Mouse (Mus musculus) embryonic facial prominence, embryonic 12.5 days (tissue): Measurements from ENCODE around the gene Ift88. TPM values are rescaled to one million over a fixed set of nuclear protein-coding genes. Genes with fewer than 3 reads are reported as not detected.
"Not testable (repeated sequence)": the region's sequence is repeated elsewhere in the genome, so short reads cannot be mapped to it uniquely, and the experiment has no call there.

Experiments
- ATAC-seq: fragments of 200-750 bp; cut with Nextera tagmentation; 2 replicates; pipeline ENCODE4 v1.8.0; 2017; ENCODE audit not compliant: insufficient number of reproducible peaks, insufficient read depth, low FRiP score, low TSS enrichment
- H3K27ac ChIP-seq: fragments of 300-500 bp; sonication (generic); 2 replicates; pipeline ENCODE4 v1.5.1; 2016; ENCODE audit warnings: mild to moderate bottlenecking
- H3K27me3 ChIP-seq: fragments of 300-500 bp; sonication (generic); 2 replicates; pipeline ENCODE4 v1.6.1; 2016; ENCODE audit warnings: mild to moderate bottlenecking, moderate library complexity
- H3K36me3 ChIP-seq: fragments of 300-500 bp; sonication (generic); 2 replicates; pipeline ENCODE4 v1.6.1; 2016; ENCODE audit warnings: mild to moderate bottlenecking
- H3K4me1 ChIP-seq: fragments of 300-500 bp; sonication (generic); 2 replicates; pipeline ENCODE4 v1.6.1; 2016
- H3K4me2 ChIP-seq: fragments of 300-500 bp; sonication (generic); replicated peaks from 2 replicates; pipeline ENCODE4 v1.6.1; 2016; ENCODE audit warnings: mild to moderate bottlenecking, moderate library complexity
- H3K4me3 ChIP-seq: fragments of 300-500 bp; sonication (generic); 2 replicates; pipeline ENCODE4 v1.5.1; 2016; ENCODE audit warnings: mild to moderate bottlenecking
- H3K9ac ChIP-seq: fragments of 300-500 bp; sonication (generic); 2 replicates; pipeline ENCODE4 v1.6.1; 2016; ENCODE audit warnings: mild to moderate bottlenecking, moderate library complexity
- H3K9me3 ChIP-seq: fragments of 300-500 bp; sonication (generic); 2 replicates; pipeline ENCODE4 v1.6.1; 2016; ENCODE audit warnings: mild to moderate bottlenecking, moderate library complexity
- WGBS: fragments of 180-500 bp; shearing (Covaris S2); methylation state at CpG from one replicate; pipeline ENCODE4 v1.1.7; 2016; 5-methylcytosine and 5-hydroxymethylcytosine counted together
- polyA plus RNA-seq: library from polyadenylated mRNA; unstranded; fragments of >200 nt; fragmentation: Nextera tagmentation; extraction: Ambion mirVana; gene quantifications from 2 replicates; pipeline ENCODE4 v1.2.1, GENCODE M21; 2016

Gene Ift88
- polyA plus RNA-seq, 1 experiment from 2014 or later, result 15.1 TPM

DNA sequence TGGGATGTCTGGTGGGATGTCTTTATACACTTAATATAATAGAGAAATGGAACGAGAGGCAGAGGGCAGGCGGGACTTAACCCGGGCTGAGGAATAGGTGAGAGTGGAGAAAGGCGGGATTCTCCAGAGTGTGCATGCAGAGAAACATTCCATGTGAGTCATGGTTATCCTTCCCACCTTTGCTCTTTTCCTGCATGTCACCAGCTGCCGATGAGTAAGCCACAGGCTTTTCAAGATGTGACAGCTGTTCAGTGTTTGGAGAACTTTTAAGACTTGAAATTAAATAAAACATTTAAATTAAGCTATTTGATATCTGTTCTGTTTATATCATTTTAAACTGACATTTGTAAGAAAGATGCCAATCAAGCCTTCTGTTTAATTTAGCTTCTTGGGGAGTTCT is 36.0 kb downstream of the Ift88 start:
- Histone ChIP-seq H3K27ac (no peak overlapping the region), H3K4me3 (no peak overlapping the region), H3K36me3 (peaks cover 6% of the 10 kb centered on the region; the same call in 1 of the 2 replicates), H3K4me2 (no peak overlapping the region), H3K4me1 (no peaks in the 10 kb centered on the region), H3K27me3 (no peaks in the 10 kb centered on the region), H3K9me3 (no peaks in the 10 kb centered on the region), H3K9ac (no peak overlapping the region)
- no peak for ATAC-seq
- 84% methylated on average over 5 of the region's 5 CpGs for WGBS

DNA sequence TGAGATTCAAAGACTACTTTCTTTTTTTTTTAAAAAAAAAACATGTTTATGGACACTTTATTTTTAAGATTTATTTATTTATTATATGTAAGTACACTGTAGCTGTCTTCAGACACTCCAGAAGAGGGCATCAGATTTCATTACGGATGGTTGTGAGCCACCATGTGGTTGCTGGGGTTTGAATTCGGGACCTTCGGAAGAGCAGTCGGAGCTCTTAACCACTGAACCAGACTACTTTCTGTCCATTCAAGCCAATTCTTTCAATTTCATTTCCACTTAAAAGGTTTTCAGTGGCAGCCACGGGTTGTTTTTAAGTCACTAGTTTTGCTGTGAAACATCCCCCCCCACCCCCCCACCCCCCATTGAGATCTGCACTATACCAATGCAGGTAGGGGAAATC is 36.5 kb downstream of the Ift88 start:
- H3K9ac ChIP-seq, H3K36me3 ChIP-seq, H3K27ac ChIP-seq, H3K9me3 ChIP-seq, H3K4me2 ChIP-seq, H3K27me3 ChIP-seq, ATAC-seq, H3K4me1 ChIP-seq, H3K4me3 ChIP-seq: not testable (repeated sequence)
- WGBS, result 64% methylated on average over 5 of the region's 5 CpGs

DNA sequence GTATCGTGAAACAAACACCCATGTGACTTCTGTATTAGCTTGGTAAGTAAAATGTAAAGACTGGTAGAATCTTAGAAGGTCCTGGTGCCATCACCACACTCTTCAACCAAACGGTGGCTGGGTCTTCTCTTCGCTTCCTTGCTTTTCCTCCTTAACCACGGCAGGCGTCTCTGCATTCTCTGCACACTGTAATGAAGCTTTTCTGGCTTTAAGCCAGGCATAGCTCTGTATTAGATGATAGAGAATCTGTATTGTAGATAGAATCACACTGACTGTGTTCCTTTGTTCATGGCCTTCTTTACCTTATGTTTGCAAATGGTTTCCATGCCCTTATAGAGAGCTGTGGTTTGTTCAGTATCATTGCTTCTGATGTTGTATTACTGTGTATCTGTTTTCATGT is 39.0 kb downstream of the Ift88 start:
- H3K27ac ChIP-seq, result no peak overlapping the region
- ATAC-seq, result no peak
- H3K4me1 ChIP-seq, result no peaks in the 10 kb centered on the region
- peaks cover 6% of the 10 kb centered on the region; the same call in 1 of the 2 replicates for H3K36me3 ChIP-seq
- H3K4me3 ChIP-seq, result no peak overlapping the region
- no peak overlapping the region for H3K4me2 ChIP-seq
- no peaks in the 10 kb centered on the region for H3K9me3 ChIP-seq
- 85% methylated on average over 5 of the region's 5 CpGs for WGBS
- no peak overlapping the region for H3K9ac ChIP-seq
- no peaks in the 10 kb centered on the region for H3K27me3 ChIP-seq

DNA sequence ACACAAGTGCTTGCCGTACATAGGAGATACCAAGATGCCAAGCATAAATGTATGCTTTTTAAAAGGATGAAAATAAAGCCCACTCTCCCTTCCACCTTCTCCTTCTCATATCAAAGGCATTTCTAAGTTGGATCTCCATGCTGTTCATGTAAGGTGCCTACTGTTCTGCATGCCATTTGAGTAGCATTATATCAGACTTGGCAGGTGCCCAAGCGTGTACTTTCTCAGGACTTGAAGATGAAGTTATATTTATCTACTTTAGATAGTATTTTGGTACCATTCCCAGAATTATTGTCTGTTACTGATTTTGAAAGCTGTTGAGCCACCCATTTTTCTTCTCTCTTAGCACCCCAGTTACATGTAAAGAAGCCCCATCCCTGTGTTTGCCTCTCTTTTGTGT is 51.2 kb downstream of the Ift88 start:
- no peak overlapping the region for H3K4me2 ChIP-seq
- no peak overlapping the region for H3K9ac ChIP-seq
- no peak overlapping the region for H3K27ac ChIP-seq
- ATAC-seq, result no peak
- H3K4me3 ChIP-seq, result no peak overlapping the region
- no peaks in the 10 kb centered on the region for H3K27me3 ChIP-seq
- no peaks in the 10 kb centered on the region for H3K9me3 ChIP-seq
- H3K4me1 ChIP-seq, result no peaks in the 10 kb centered on the region
- WGBS, result 88% methylated on average over 2 of the region's 2 CpGs
- no peaks in the 10 kb centered on the region for H3K36me3 ChIP-seq

DNA sequence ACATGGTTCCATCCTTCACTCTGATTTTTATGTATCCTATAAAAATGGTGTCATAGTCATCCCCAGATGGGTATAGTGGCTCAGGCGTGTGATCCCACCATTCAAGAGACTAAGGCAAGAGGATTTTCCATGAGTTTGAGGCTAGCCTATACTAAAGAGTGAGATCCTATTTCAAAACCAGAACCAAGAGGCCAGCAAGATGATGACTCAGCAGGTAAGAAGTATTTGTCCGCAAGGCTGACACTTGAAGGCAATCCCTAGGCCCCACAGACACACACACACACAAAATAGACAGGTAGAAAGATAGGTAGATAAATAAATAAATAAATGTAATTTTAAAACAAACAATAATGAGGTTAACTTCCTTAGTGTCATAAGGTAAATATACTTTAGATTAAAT is 58.4 kb downstream of the Ift88 start:
- Histone ChIP-seq H3K27ac (no peak overlapping the region), H3K9me3 (no peaks in the 10 kb centered on the region), H3K4me1 (no peaks in the 10 kb centered on the region), H3K4me2 (no peak overlapping the region), H3K9ac (no peak overlapping the region), H3K4me3 (no peak overlapping the region), H3K36me3 (no peaks in the 10 kb centered on the region), H3K27me3 (no peaks in the 10 kb centered on the region)
- whole genome bisulfite sequencing, result 88% methylated on average over 2 of the region's 2 CpGs
- no peak for ATAC-seq

DNA sequence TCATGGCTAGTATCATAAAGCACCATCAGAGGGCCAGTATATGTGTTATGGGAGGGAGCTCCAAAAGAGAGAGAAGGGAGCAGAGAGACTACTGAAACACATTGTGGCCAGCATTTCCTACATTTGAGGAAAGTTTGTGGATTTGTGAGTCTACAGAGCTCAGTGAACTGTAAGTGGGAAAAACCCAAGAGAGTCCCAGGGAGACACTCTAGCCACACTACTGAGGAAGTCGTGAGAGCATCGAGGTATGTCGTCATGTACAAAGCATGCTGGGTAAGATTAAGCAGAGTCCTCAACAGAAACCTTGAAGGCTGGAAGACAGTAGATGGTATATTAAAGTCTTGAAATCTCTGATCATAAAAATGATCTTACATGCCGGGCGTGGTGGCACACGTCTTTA is 60.3 kb downstream of the Ift88 start:
- Histone ChIP-seq H3K9ac (no peak overlapping the region), H3K27me3 (no peaks in the 10 kb centered on the region), H3K27ac (no peak overlapping the region), H3K9me3 (no peaks in the 10 kb centered on the region), H3K4me2 (no peak overlapping the region), H3K4me1 (no peaks in the 10 kb centered on the region), H3K36me3 (no peaks in the 10 kb centered on the region), H3K4me3 (no peak overlapping the region)
- WGBS, result 93% methylated on average over 6 of the region's 6 CpGs
- ATAC-seq, result no peak

DNA sequence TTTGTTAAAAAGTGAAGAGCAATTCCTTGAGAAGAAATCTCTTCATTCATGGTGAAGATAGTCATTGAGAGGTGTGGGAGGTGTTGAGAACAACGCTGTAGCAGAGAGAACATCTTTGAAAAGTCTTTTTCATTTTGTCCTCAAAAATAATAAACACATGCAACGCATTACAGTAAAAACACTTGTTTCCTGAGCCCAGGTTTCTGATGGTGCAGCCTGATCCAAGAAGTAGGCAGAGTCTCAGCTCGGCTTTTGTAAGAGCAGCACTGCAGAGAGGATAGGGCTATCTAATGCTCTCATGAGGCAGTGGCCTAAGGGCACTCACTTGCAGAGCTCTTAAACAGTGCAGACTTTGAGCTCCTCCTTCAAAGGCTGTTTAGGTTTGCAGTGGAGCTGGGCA is 65.8 kb downstream of the Ift88 start:
- no peak overlapping the region for H3K4me3 ChIP-seq
- no peak overlapping the region for H3K4me2 ChIP-seq
- ATAC-seq, result no peak
- no peaks in the 10 kb centered on the region for H3K36me3 ChIP-seq
- no peaks in the 10 kb centered on the region for H3K9me3 ChIP-seq
- 60% methylated on average over 3 of the region's 3 CpGs for WGBS
- H3K27ac ChIP-seq, result no peak overlapping the region
- no peak overlapping the region for H3K9ac ChIP-seq
- no peaks in the 10 kb centered on the region for H3K27me3 ChIP-seq
- H3K4me1 ChIP-seq, result no peaks in the 10 kb centered on the region

DNA sequence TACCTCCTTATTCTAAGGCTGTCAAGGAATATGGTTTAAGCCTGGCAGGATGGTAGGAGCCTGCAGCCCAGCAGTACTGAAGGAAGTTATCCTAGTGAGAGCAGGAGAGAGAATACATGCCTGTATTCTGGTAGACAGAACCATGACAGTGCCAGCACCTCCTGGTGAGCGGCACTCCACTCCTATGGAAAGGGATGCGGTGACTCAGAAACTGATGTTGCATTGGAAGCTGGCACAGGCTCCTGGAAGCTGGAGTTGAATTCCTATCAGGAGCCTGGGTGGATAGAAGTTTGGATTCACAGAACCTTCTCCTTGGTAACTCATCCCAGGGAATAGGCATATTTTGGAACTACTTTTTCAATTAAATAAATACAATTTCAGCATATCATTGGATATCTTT is 70.0 kb downstream of the Ift88 start:
- no peak overlapping the region for H3K4me3 ChIP-seq
- H3K4me1 ChIP-seq, result no peaks in the 10 kb centered on the region
- no peak for ATAC-seq
- no peak overlapping the region for H3K27ac ChIP-seq
- no peak overlapping the region for H3K9ac ChIP-seq
- no peaks in the 10 kb centered on the region for H3K27me3 ChIP-seq
- 99% methylated on average over 2 of the region's 2 CpGs for WGBS
- no peaks in the 10 kb centered on the region for H3K36me3 ChIP-seq
- no peaks in the 10 kb centered on the region for H3K9me3 ChIP-seq
- no peak overlapping the region for H3K4me2 ChIP-seq

DNA sequence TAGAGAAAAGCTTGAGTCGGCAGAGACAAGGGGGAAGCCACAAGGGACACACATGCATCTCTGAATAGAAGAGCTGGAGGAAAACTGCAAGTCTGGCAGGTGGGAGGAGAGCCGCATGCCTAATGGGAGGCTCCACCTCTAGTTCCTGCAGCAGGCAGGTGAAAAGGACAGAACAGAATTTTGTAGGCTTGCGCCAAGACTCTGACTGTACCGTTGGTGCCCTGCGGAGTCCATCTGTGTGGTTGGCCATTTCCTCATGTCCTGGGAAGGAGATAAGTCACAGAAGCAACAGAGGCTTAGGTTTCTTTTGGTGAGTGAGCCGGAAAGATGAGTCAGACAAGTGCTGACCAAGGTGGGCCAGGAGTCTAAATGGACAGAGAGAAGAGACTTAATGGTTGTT is 79.9 kb downstream of the Ift88 start:
- no peaks in the 10 kb centered on the region for H3K9me3 ChIP-seq
- H3K36me3 ChIP-seq, result 0 out of 2 replicates have a peak, but pooled peaks cover 6% of the 10 kb centered on the region
- H3K27ac ChIP-seq, result no peak overlapping the region
- no peak overlapping the region for H3K4me2 ChIP-seq
- ATAC-seq, result no peak
- 86% methylated on average over 6 of the region's 6 CpGs for WGBS
- H3K4me3 ChIP-seq, result no peak overlapping the region
- H3K4me1 ChIP-seq, result no peaks in the 10 kb centered on the region
- no peaks in the 10 kb centered on the region for H3K27me3 ChIP-seq
- H3K9ac ChIP-seq, result no peak overlapping the region

DNA sequence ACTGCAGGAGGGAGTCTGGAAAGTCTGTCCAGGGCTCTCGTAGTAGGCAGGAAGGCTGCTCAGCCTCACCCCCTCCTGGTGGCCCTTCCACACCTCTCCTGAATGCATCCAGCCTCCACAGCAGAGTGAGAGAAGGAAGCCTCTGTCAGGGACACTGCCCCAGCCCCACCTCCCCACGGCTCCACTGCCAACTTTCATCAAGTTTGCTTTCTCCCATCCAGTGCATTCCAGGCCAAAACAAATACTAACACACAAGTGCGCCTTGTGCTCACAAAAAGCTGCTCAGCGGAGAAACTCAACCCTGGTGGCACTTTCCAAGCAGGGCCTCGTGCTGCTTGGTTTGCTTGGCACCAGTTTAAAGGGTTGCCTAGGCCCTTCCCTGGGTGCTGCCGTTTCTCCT is 85.7 kb downstream of the Ift88 start:
- H3K4me2 ChIP-seq, result no peak overlapping the region
- H3K9ac ChIP-seq, result no peak overlapping the region
- no peak for ATAC-seq
- no peaks in the 10 kb centered on the region for H3K27me3 ChIP-seq
- WGBS, result 67% methylated on average over 6 of the region's 6 CpGs
- no peak overlapping the region for H3K4me3 ChIP-seq
- no peaks in the 10 kb centered on the region for H3K4me1 ChIP-seq
- H3K9me3 ChIP-seq, result no peaks in the 10 kb centered on the region
- no peaks in the 10 kb centered on the region for H3K36me3 ChIP-seq
- H3K27ac ChIP-seq, result no peak overlapping the region

DNA sequence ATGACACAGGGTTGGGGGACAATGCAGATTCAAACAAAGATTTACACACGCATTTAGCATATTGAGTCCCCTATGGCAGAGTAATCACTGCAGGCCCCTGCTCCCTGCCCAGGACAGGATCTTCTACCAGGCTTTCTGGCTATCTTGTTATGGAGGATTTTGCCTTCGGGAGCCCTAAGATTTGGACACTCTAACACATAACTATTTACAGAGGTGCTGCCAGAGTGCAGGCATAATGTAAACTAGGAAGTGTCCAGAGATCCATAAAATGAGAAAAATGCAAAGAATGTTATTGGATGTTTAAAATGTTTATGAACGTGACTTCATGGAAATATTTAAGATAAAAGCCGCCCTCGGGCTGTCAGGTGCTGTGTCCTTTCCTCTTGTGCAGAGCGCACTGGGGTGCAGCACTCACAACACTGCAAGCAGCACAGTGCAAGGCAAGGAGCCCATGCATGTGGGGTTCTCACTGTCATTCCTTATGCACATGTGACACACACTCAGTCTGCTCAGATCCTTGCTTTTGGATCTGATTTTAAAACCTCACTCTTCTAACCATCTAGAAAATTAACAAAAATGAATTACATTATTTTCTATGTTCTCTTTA is 91.4 kb downstream of the Ift88 start:
- H3K4me1 ChIP-seq, result no peaks in the 10 kb centered on the region
- no peak overlapping the region for H3K4me2 ChIP-seq
- ATAC-seq, result no peak
- no peak overlapping the region for H3K27ac ChIP-seq
- 0 out of 2 replicates have a peak, but pooled peaks cover 3% of the 10 kb centered on the region for H3K36me3 ChIP-seq
- no peaks in the 10 kb centered on the region for H3K27me3 ChIP-seq
- 80% methylated on average over 6 of the region's 6 CpGs for WGBS
- no peak overlapping the region for H3K9ac ChIP-seq
- no peaks in the 10 kb centered on the region for H3K9me3 ChIP-seq
- H3K4me3 ChIP-seq, result no peak overlapping the region

DNA sequence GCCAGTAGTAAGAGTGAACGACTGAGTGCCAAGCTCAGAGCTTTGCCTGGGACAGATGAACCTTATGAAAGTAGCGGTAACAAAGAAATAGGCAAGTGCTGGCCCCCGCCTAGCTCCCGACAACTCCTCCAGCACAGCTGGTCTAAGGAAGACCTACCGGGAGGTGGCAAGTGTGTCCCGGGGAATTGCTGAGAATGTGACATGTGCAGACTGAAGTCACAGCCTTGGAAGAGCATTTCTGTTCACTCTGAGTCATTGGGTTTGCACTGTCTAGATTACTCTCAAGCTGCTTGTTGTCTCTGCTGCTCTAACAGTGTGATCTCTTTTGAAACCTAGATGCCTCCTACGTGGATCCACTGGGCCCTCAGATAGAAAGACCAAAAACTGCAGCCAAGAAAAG is 93.1 kb downstream of the Ift88 start:
- WGBS, result 90% methylated on average over 7 of the region's 7 CpGs
- Histone ChIP-seq H3K27me3 (no peaks in the 10 kb centered on the region), H3K27ac (no peak overlapping the region), H3K4me1 (no peaks in the 10 kb centered on the region), H3K4me2 (no peak overlapping the region), H3K4me3 (no peak overlapping the region), H3K9me3 (no peaks in the 10 kb centered on the region), H3K9ac (no peak overlapping the region), H3K36me3 (0 out of 2 replicates have a peak, but pooled peaks cover 3% of the 10 kb centered on the region)
- no peak for ATAC-seq

DNA sequence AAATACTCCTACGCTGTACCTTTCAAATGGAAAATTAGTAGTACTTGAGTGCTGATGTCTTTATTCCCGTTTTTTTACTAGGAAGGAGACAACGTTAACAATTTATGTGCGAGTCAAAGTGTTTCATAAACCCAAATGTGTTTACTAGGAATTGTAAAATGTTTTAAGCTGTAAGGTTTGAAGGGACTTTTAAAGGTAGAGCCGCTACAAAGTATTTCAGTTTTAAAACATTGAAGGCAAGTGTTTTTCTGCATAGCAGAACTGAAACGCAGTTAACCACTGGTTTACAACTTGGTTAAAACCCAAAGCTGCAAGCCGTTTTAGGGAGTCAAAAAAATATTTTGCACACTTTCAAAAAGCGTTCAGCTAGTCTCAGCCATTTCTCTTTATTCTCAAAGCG is 99.9 kb downstream of the Ift88 start:
- no peaks in the 10 kb centered on the region for H3K9me3 ChIP-seq
- ATAC-seq, result no peak
- no peak overlapping the region for H3K4me3 ChIP-seq
- WGBS, result 91% methylated on average over 9 of the region's 9 CpGs
- H3K36me3 ChIP-seq, result no peaks in the 10 kb centered on the region
- peaks cover 22% of the 10 kb centered on the region for H3K27me3 ChIP-seq
- H3K4me2 ChIP-seq, result no peak overlapping the region
- no peak overlapping the region for H3K9ac ChIP-seq
- no peak overlapping the region for H3K27ac ChIP-seq
- no peaks in the 10 kb centered on the region for H3K4me1 ChIP-seq
